Mouse (Mus musculus): ENCODE data around the gene Gm498. TPM values are rescaled to one million over a fixed set of nuclear protein-coding genes. Genes with fewer than 3 reads are reported as not detected.

Gm498 gene
- total and polyA plus RNA-seq, 3 experiments: 0.12 TPM; not detected in 2

DNA sequence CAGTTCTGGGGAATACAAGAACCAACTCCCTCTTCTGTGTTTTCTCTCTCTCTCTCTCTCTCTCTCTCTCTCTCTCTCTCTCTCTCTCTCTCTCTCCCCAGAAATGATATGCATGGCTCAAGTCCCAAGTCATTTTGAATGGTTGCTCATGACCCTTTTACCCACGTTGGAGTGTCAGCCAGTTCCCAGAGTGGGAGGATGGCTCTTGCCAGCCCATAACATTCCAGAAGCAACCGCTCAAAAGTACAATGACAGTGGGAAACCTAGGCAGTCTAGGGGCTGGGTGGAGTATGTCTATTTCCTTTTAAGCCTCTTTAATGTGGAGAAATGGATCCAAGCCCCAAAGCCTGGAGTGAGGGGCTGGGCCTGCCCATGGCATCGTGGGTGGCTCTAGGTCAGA, 72.8 kb downstream of the Gm498 start:
- no peaks in the 10 kb centered on the region for H3K27me3 ChIP-seq (ENCODE audit: control insufficient read depth, insufficient read depth, low read length)
- H3K4me3 ChIP-seq: no peak overlapping the region
- intact Hi-C loops (cut with DNase I): no loop called here
- no peak overlapping the region for H3K27ac ChIP-seq
- no peak for DNase-seq
- no peak overlapping the region for H3K9ac ChIP-seq (ENCODE audit: low read depth, low read length)
- 50% methylated on average over 3 of the region's 3 CpGs for WGBS
- no peak for TF ChIP-seq EP300 (IDR thresholded peaks at IDR 0.05; ENCODE audit: insufficient read depth, low read depth, low read length)
- TF ChIP-seq CTCF (IDR thresholded peaks at IDR 0.05): no peak
- TF ChIP-seq POLR2A (IDR thresholded peaks at IDR 0.05; ENCODE audit: insufficient read depth, low read depth, low read length): no peak
- no peaks in the 10 kb centered on the region for H3K79me2 ChIP-seq (replicated peaks; ENCODE audit: control insufficient read depth, insufficient read depth, low read length)
- no peaks in the 10 kb centered on the region for H3K4me1 ChIP-seq (ENCODE audit: control insufficient read depth, insufficient read depth, low read length)
- no peaks in the 10 kb centered on the region for H3K36me3 ChIP-seq (ENCODE audit: control insufficient read depth, insufficient read depth, low read length)

DNA sequence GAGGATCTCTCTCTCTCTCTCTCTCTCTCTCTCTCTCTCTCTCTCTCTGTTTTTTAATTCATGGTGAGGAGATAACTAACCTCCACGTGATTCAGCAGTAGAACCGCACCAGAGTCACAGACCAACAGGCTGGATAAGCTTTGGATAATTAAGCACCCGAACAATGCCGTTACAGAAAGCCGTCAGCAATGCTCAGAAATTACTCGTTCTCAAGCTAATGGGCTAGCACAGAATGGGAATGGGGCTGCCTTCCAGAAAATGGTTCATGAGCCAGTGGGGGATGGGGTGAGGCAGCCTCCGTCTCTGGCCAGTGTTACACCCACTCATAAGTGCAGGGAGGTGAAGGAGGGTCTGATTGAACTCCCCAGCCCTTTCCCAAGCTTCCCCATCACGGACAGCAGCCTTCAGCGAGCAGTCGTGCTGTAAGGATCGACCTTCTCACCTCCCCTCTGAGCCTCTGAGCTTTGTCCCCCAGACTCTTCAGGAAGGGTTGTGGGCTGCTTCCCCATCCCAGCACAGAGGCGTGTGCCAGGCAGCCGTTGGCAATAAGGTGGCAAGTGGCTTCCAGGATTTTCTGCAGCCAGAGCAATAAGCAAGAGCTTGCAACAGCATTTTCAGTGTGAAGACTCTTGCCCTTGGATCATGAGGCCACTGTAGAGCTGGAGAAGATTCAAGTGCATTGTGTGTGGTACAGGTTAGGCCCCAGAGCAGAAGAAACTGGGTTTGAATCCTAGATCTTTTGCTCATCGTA, 76.5 kb downstream of the Gm498 start:
- Histone ChIP-seq H3K9ac (ENCODE audit: low read depth, low read length) (no peak overlapping the region), H3K79me2 (replicated peaks; ENCODE audit: control insufficient read depth, insufficient read depth, low read length) (no peaks in the 10 kb centered on the region), H3K36me3 (ENCODE audit: control insufficient read depth, insufficient read depth, low read length) (no peaks in the 10 kb centered on the region), H3K4me1 (ENCODE audit: control insufficient read depth, insufficient read depth, low read length) (no peaks in the 10 kb centered on the region), H3K27ac (no peak overlapping the region), H3K4me3 (no peak overlapping the region), H3K27me3 (ENCODE audit: control insufficient read depth, insufficient read depth, low read length) (no peaks in the 10 kb centered on the region; the same call in 1 of the 2 replicates)
- no peak for TF ChIP-seq POLR2A (IDR thresholded peaks at IDR 0.05; ENCODE audit: insufficient read depth, low read depth, low read length)
- no peak for TF ChIP-seq EP300 (IDR thresholded peaks at IDR 0.05; ENCODE audit: insufficient read depth, low read depth, low read length)
- no peak for TF ChIP-seq CTCF (IDR thresholded peaks at IDR 0.05)
- 71% methylated on average over 14 of the region's 14 CpGs for WGBS
- intact Hi-C loops (cut with DNase I): no loop called here
- no peak for DNase-seq

GRCm38 (mm10) chr7:143944421-143944980, 77.9 kb downstream of the Gm498 start:
- no peaks in the 10 kb centered on the region for H3K4me1 ChIP-seq (ENCODE audit: control insufficient read depth, insufficient read depth, low read length)
- H3K27ac ChIP-seq: no peak overlapping the region
- no peaks in the 10 kb centered on the region for H3K79me2 ChIP-seq (replicated peaks; ENCODE audit: control insufficient read depth, insufficient read depth, low read length)
- no peak for TF ChIP-seq POLR2A (IDR thresholded peaks at IDR 0.05; ENCODE audit: insufficient read depth, low read depth, low read length)
- intact Hi-C loops (cut with DNase I): no loop called here
- H3K9ac ChIP-seq (ENCODE audit: low read depth, low read length): no peak overlapping the region
- no peaks in the 10 kb centered on the region; the same call in 1 of the 2 replicates for H3K27me3 ChIP-seq (ENCODE audit: control insufficient read depth, insufficient read depth, low read length)
- no peak for DNase-seq
- H3K4me3 ChIP-seq: no peak overlapping the region
- 44% methylated on average over 6 of the region's 6 CpGs for WGBS
- H3K36me3 ChIP-seq (ENCODE audit: control insufficient read depth, insufficient read depth, low read length): no peaks in the 10 kb centered on the region

Small RNA genes lying within 50 kb of the gene (microRNA-seq; reads per million reads assigned to microRNA genes)
- 0 reads per million in 2 experiments for gene Mir6404

Other genes with a start within 250 kb of the Gm498 start
- gene Tnfrsf26, start 238.1 kb upstream of the Gm498 start, total RNA-seq (2021): under 1 TPM; 0.50 to 0.52 TPM
- gene Tnfrsf26, start 238.1 kb upstream of the Gm498 start, polyA plus RNA-seq (2012; rRNA removed): 0.25 and 0.88 TPM in 2 replicates
- 1 to 10 TPM; 1.4 to 2.3 TPM for gene Tnfrsf22, start 217.2 kb upstream of the Gm498 start, total RNA-seq (2021)
- gene Tnfrsf22, start 217.2 kb upstream of the Gm498 start, polyA plus RNA-seq (2012; rRNA removed): 3.2 and 5.6 TPM in 2 replicates
- gene Tnfrsf23, start 181.0 kb upstream of the Gm498 start, total RNA-seq (2021): 1 to 10 TPM; 2.4 to 2.8 TPM
- gene Tnfrsf23, start 181.0 kb upstream of the Gm498 start, polyA plus RNA-seq (2012; rRNA removed): 3.2 and 5.1 TPM in 2 replicates
- 10 to 100 TPM; 14.8 to 18.0 TPM for gene Osbpl5, start 109.9 kb upstream of the Gm498 start, total RNA-seq (2021)
- gene Osbpl5, start 109.9 kb upstream of the Gm498 start, polyA plus RNA-seq (2012; rRNA removed): 21.3 and 28.9 TPM in 2 replicates
- gene Mrgprg, start 99.8 kb upstream of the Gm498 start, total RNA-seq (2021): not detected
- gene Mrgprg, start 99.8 kb upstream of the Gm498 start, polyA plus RNA-seq (2012; rRNA removed): 0.15 and 0.18 TPM in 2 replicates
- 1 to 10 TPM; 1.2 to 1.3 TPM for gene Mrgpre, start 82.3 kb upstream of the Gm498 start, total RNA-seq (2021)
- gene Mrgpre, start 82.3 kb upstream of the Gm498 start, polyA plus RNA-seq (2012; rRNA removed): 1.9 TPM in 2 replicates
- gene Nadsyn1, start 44.0 kb upstream of the Gm498 start, total RNA-seq (2021): 1 to 10 TPM; 3.8 to 4.3 TPM
- gene Nadsyn1, start 44.0 kb upstream of the Gm498 start, polyA plus RNA-seq (2012; rRNA removed): 6.1 and 9.4 TPM in 2 replicates
- 1 to 10 TPM; 5.1 to 5.7 TPM for gene Dhcr7, start 43.7 kb upstream of the Gm498 start, total RNA-seq (2021)
- gene Dhcr7, start 43.7 kb upstream of the Gm498 start, polyA plus RNA-seq (2012; rRNA removed): 22.2 and 26.9 TPM in 2 replicates
- gene Shank2, start 135.1 kb downstream of the Gm498 start, total RNA-seq (2021): under 1 TPM; 0.31 to 0.41 TPM
- gene Shank2, start 135.1 kb downstream of the Gm498 start, polyA plus RNA-seq (2012; rRNA removed): 0.15 and 0.55 TPM in 2 replicates

All from heart, adult 2 months (tissue).